Mouse (Mus musculus) lung, adult 2 months (tissue): ENCODE measurements at regions not wholly inside any gene's neighbourhood (a gene's known extent, or its start where the extent isn't known, plus 50 kb on each side); places are given as distances from the start of the nearest gene placed in this dataset.

Experiments used
- DNase-seq: peaks from one replicate; pipeline ENCODE4 v3.0.0; 2022
- H3K4me1 ChIP-seq: fragments of 200-500 bp; 2 replicates; pipeline ENCODE4 v1.6.1; 2011; ENCODE audit warnings: low read length; ENCODE audit not compliant: control insufficient read depth, insufficient read depth
- H3K4me3 ChIP-seq: fragments of 200-500 bp; replicated peaks from 2 replicates; pipeline ENCODE3; 2011; ENCODE audit warnings: low read depth, mild to moderate bottlenecking, control low read depth, low read length; ENCODE audit errors: extremely low read depth
- CTCF ChIP-seq: fragments of 200-500 bp; IDR thresholded peaks from 2 replicates; pipeline ENCODE4 v1.5.1; 2011; ENCODE audit warnings: mild to moderate bottlenecking, low read length, control low read depth; ENCODE audit not compliant: insufficient read depth
- POLR2A ChIP-seq: fragments of 200-500 bp; IDR thresholded peaks from 2 replicates; pipeline ENCODE4 v1.6.1; 2011; ENCODE audit warnings: low read depth, mild to moderate bottlenecking, control low read depth, low read length, borderline replicate concordance; ENCODE audit errors: extremely low read depth
- WGBS: fragments of 180-500 bp; shearing (Covaris S2); methylation state at CpG from one replicate; pipeline ENCODE4 v1.1.7; 2018; 5-methylcytosine and 5-hydroxymethylcytosine counted together

GRCm38 (mm10) chr8:26714714-26715113 lies 262.4 kb upstream of the Zfp703 start:
- H3K4me3 ChIP-seq: no peak overlapping the region
- DNase-seq: no peak
- WGBS: 84% methylated on average over 3 of the region's 3 CpGs
- TF ChIP-seq POLR2A (no peak), CTCF (no peak)
- H3K4me1 ChIP-seq: no peaks in the 10 kb centered on the region

GRCm38 (mm10) chr8:26718409-26719355 lies 258.4 kb upstream of the Zfp703 start:
- TF ChIP-seq POLR2A: no peak
- TF ChIP-seq CTCF: no peak
- no peak for DNase-seq
- H3K4me1 ChIP-seq: no peaks in the 10 kb centered on the region
- no peak overlapping the region for H3K4me3 ChIP-seq
- WGBS: 68% methylated on average over 11 of the region's 11 CpGs

DNA sequence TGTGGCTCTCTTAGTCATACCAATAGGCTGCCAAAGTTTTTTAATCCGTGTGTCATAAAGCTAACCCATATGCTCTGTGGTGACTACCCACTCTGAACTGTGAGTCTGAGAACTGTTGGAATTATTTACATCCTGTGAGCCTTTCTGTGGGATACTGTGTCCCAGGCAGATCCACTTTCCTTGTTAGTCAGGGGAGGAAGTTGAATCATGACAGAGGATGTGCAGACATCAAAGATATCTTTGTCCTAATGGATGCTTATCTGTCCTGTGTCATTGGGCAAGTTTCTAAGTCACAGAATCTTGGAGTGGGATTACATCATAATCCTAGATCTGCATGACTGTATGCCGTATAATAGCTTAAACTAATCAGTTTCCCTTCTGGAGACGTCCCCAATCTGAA lies 254.4 kb upstream of the Zfp703 start:
- TF ChIP-seq POLR2A: no peak
- TF ChIP-seq CTCF: no peak
- H3K4me3 ChIP-seq: no peak overlapping the region
- no peak for DNase-seq
- no peaks in the 10 kb centered on the region for H3K4me1 ChIP-seq
- WGBS: 38% methylated on average over 3 of the region's 3 CpGs

DNA sequence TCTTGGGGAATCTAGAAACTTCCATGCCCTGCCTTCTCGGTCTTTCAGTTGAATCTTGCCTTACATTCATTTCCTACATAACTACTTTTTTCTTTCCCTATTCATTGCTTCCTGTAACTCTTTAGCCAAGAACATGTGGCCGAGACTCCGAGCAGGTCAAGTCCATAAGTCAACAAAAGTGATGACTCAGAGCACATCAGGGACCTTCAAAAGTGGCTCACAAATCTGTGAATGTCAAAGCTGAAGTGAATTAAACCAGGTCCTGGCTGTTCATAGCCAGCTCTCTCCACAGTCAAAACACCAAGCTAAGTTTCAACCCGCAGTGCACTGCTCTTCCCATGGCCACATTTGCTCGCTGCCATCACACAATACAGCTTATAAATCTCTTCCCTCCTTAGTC lies 252.5 kb upstream of the Zfp703 start:
- Histone ChIP-seq H3K4me1 (no peaks in the 10 kb centered on the region), H3K4me3 (no peak overlapping the region)
- DNase-seq: no peak
- 54% methylated on average over 5 of the region's 5 CpGs for WGBS
- TF ChIP-seq POLR2A (no peak), CTCF (no peak)

- Histone ChIP-seq H3K4me1 (no peaks in the 10 kb centered on the region), H3K4me3 (no peak overlapping the region)
- 42% methylated on average over 7 of the region's 7 CpGs for WGBS
- no peak for DNase-seq
- TF ChIP-seq POLR2A (no peak), CTCF (no peak)
Measured at GRCm38 (mm10) chr8:26725521-26725920, 251.6 kb upstream of the Zfp703 start.

DNA sequence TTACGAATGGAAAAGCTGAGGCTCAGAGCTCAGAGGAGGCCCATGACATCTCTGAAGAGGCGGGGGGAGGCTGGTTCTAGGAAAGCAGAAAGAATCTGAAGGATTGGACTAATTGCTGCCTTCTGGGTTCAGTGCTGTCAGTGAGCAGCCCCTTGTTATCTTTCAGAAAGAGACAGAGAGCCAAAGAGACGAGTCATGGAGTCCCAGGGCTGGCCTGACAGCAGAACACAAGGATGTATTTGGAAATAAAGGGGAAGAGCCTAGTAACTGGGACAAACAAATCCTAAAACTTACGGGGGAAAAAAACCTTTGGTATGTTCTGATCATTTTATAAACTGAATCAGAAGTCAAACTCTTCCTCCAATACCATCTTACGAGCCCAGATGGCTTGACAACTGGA lies 247.8 kb upstream of the Zfp703 start:
- WGBS: 71% methylated on average over 5 of the region's 5 CpGs
- Histone ChIP-seq H3K4me3 (no peak overlapping the region), H3K4me1 (no peaks in the 10 kb centered on the region)
- TF ChIP-seq CTCF (no peak), POLR2A (no peak)
- DNase-seq: no peak

DNA sequence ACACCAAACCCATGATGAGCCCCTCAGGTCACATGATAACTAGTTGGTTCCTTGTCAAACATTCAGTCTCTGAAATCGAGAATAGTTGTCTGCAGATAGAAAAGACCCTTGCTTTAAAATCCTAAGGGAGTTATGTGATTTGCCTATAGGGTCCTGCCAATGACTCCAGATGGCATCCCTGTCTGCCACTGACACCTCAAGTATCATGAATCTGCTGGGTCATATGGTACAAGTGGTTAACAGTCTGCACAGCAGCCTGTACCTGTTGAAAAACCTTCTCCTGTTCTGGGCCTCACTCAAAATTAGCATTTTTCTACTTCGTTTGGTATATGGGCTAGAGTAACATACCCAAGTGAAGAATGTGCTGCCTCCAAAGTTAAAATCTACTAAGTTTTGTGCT lies 246.0 kb upstream of the Zfp703 start:
- H3K4me3 ChIP-seq: no peak overlapping the region
- TF ChIP-seq CTCF: no peak
- no peak for TF ChIP-seq POLR2A
- no peaks in the 10 kb centered on the region for H3K4me1 ChIP-seq
- 73% methylated on average over 2 of the region's 2 CpGs for whole genome bisulfite sequencing
- DNase-seq: no peak

DNA sequence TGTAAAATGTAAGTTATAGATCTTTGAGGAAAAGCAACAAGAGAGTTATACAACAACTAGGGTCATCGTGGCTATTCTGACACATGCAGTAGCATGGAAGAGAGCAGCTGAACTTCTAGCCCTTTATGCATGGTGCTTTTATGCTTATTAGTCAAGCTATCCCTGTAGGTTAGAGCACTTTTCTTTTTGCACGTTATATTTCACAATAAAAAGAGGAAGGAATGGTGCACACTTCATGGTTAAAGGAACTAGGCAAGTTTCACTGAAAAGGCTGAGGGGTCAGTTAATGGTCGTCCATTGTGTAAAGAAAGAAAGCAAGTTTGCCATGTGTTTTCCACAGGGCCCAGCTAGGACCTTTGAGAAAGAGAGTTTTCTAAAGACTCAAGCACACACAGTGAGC lies 232.7 kb upstream of the Zfp703 start:
- Histone ChIP-seq H3K4me3 (no peak overlapping the region), H3K4me1 (no peaks in the 10 kb centered on the region)
- DNase-seq: no peak
- 67% methylated on average over 3 of the region's 3 CpGs for WGBS
- TF ChIP-seq CTCF (no peak), POLR2A (no peak)

DNA sequence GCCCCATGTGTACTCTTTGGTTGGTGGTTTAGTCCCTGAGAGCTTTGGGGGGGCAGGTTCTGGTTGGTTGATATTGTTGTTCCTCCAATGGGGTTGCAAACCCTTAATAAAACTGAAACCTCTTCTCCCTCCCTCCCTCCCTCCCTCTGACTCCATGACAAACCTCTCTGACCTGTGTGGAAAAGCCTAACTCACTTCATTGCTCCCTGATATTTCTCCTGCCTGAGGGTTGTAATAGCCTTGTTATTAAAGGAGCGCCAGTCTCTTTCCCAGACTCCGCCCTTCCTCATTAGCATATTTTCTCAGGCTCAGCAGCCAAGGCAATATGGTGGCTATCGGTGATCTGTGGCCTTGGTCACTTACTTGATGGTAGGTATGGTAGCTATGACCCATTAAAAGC lies 230.3 kb upstream of the Zfp703 start:
- Histone ChIP-seq H3K4me1 (no peaks in the 10 kb centered on the region), H3K4me3 (no peak overlapping the region)
- WGBS: 83% methylated on average over 3 of the region's 3 CpGs
- no peak for DNase-seq
- TF ChIP-seq POLR2A: no peak
- TF ChIP-seq CTCF: no peak
